Mouse (Mus musculus) left cerebral cortex, postnatal 4 days (tissue): ENCODE results near the gene Rpl36al. TPM values are rescaled to one million over a fixed set of nuclear protein-coding genes. Genes with fewer than 3 reads are reported as not detected.
"Not testable (repeated sequence)": the region's sequence is repeated elsewhere in the genome, so short reads cannot be mapped to it uniquely, and the experiment has no call there.

Experiments used
- DNase-seq: peaks from one replicate; pipeline ENCODE4 v3.0.0-alpha.2; 2022
- intact Hi-C: fragments of 180-260 bp; cut with DNase I; formaldehyde crosslinking; loops from one replicate; pipeline ENCODE4 v1.15.1; 2025
- total RNA-seq, 2 experiments: library from RNA; stranded (reverse); gene quantifications; 2 replicates each; pipeline ENCODE4 v1.2.3; 2021

Gene Rpl36al
- total RNA-seq, 2 experiments from 2014 or later, result 230 to 246 TPM

DNA sequence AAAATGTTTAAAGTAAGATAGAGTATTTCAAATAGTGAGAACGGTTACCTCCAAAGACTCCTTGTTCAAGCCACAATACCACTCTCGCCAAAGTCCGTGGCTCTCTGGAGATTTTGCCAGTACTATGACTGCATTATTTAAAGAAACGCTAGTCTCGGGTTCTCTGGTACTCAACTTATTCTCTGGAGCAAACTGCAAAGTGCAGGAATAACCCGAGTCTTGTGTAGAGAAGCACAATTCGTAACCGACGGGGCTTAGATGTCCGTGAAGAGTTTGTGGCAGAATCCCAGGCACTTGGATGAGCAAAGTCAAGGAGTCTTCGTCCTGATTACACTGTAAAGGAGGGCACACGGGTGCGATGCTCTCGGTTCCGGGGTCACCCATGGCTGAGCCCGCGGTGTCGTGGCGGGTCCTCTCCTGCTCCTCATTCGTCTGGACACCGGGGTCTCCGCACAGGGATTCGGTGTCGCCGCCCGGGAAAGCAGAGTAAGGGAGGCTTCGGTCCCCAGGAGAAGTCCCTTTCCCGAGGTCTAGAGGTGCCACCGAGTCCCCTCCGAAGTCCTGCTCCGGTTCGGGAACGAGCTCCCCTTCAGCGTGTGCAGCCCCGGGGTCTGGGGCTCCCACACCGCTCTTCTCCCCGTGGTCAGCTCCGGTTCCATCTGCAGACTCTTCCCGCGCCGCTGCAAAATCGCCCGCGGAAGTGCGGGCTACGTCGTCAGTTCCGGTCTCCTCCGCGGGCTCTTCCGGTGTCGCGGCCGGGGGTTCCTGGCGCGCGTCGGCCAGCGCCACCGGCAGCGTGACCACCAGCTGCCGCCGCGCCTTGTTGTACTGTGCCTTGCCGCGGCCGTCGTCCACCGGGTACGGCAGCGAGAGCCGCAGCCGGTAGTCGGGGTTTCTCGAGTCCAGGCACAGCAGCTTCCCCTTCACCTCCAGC is 12.8 kb upstream of the Rpl36al start, which contains the start of gene Gm49383:
TSS of gene Gm49383 (minus strand) at position 661 of the 934 bp plus-strand sequence.
- peak; percentile 72 for DNase-seq
- intact Hi-C loops, result loop anchor here (5.0 kb wide), 1 partner anchor 101 kb away; the partner anchor contains the start of gene Klhdc2

DNA sequence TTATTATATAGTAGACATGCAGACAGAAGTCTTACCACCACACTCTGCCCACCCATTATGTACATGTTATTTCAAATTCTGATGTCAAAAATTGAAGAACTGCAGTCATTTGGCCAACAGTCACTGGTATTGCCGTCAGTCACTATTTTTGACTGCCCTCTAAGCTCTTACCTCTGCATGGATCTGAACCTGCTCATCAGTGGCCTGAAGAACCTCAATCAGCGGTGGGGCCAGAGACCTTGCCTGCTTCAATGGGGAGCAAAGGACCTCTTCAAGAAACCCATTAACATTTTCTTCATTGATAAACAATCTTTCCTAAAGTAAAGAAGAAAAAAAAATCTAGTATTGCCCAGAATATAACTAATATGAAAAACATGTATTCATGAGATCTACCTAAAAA is 8.8 kb upstream of the Rpl36al start:
- intact Hi-C loops, result no loop called here
- DNase-seq, result no peak

DNA sequence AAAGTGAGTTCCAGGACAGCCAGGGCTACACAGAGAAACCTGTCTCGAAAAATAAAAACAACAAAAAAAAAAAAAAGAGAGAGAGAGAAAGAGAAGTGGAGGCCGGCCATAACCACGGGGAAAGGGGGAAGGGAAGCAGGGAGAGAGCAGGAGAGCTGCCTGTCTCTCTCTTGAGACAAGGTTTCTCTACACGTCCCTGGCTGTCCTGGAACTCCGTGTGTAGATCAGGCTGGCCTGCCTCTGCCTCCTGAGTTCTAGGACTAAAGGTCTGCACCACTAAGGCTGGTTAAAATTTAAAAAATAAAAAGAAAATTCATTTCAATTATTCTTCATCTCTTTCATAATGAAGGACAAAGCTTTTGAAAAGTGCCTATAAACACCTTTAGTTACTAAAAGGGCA is 7.5 kb upstream of the Rpl36al start:
- intact Hi-C loops, result no loop called here
- DNase-seq, result no peak

DNA sequence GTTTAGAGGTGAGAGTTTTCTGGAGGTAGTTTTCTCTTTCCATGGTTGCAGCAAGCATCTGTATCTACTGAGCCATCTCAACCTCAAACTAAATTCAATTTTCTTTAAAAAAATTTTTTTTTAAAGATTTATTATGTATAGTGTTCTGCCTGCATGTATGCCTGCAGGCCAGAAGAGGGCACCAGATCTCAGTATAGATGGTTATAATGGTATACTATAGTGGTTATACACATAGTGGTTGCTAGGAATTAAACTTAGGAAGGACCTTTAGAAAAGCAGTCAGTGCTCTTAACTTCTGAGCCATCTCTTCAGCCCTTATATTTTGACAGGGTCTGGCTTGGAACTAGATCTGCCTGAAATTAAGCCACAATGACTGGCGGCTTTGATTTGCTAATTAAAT is 6.6 kb upstream of the Rpl36al start:
- intact Hi-C loops, result no loop called here
- DNase-seq, result no peak

DNA sequence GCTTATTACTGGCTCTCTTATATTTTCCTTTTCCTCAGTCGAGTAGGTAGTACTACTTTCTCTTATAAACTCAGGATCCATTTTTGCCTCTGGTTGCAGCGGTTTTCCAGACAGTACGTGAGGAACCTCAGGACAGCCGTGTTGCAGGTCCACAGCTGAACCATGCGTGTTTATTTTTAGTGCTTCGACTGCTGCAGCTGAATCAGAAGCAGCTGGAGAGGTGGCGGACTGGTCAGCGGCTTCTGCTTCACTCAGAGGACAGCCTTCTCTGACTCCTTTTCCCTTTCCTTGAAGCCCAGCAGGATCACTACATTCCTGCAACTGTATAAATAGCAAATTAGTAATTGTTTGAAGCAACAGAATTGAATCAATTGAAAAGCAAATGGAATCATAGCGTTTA is 6.2 kb upstream of the Rpl36al start:
- intact Hi-C loops, result no loop called here
- no peak for DNase-seq

DNA sequence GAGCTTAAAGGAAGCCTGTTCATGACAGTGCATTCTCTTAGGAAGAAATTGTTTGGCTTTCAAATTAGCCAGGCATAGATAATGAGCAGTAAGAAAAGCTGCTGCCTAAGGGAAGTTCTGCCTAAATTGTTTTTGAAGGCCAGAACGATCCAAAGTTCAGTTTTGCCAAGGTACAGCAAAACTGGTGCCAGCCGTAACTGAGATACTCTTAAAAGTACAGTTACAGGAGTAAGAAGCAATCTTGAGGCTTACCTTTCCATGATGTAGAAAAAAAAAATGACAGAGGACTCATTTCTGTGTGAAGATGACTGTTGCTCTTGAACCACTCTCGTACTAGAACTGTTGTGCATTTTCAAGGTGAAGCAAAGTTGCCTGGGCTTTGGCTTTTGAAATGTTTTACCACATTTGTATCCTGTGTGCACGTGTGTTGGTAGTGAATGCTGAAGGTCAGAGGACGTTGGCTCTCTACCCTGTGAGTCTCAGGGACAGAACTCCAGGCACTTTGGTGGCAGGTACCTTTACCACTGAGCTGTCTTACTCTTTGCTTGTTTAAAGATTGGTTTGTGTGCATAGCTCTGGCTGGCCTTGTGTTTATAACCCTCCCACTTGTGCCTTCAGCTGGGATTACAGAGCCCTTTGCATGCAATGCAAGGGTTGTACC is 3.1 kb upstream of the Rpl36al start:
- DNase-seq, result no peak
- intact Hi-C loops, result no loop called here

DNA sequence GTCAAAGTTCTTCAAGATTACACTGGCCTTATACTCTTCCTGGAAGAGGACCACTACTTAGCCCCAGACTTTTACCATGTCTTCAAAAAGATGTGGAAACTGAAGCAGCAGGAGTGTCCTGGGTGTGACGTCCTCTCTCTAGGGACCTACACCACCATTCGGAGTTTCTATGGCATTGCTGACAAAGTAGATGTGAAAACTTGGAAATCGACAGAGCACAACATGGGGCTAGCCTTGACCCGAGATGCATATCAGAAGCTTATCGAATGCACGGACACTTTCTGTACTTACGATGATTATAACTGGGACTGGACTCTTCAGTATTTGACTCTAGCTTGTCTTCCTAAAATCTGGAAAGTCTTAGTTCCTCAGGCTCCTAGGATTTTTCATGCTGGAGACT is 1.5 kb upstream of the Rpl36al start:
- DNase-seq, result no peak
- intact Hi-C loops, result no loop called here

DNA sequence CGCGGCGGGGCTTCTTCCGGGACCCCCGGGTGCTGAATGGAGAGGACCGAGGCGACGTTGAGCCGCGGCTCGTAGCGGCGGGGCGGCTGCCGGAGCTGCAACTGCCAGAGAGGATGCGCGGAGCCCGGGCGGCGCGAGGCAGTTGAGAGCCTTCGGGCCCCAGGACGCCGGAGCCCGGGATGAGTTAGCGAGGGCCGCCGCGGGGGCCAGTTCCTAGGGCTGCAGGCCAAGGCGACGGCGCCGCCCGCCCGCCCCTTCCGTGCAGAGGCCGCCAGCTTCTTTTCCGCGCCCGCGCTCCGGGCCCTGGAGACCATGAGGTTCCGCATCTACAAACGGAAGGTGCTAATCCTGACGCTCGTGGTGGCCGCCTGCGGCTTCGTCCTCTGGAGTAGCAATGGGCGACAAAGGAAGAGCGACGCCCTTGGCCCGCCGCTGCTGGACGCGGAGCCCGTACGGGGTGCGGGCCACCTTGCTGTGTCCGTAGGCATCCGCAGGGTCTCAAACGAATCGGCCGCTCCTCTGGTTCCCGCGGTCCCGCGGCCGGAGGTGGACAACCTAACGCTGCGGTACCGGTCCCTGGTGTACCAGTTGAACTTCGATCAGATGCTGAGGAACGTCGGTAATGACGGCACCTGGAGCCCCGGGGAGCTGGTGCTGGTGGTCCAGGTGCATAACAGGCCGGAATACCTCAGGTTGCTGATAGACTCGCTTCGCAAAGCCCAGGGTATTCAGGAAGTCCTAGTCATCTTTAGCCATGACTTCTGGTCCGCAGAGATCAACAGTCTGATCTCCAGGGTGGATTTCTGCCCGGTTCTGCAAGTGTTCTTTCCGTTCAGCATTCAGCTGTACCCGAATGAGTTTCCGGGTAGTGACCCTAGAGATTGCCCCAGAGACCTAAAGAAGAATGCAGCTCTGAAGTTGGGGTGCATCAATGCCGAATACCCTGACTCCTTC is 736 bp upstream of the Rpl36al start:
- intact Hi-C loops, result no loop called here
- DNase-seq, result no peak

DNA sequence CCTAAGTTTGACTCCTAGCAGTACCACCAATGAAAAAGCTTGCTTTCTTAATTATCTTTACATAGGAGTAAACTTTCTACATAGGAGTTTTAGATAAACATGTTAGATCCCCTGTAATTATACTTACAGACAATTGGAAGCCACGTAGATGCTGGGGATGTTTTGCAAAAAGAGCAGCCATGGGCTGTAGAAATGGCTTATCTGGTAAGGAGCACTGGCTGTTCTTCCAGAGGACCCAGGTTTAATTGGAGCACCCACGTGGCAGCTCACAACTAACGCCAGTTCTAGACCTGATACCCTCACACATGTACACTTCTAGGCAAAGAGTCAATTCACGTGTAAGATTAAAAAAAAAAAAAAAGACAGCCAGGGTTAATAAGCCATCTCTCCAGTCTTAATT is 2.1 kb downstream of the Rpl36al start:
- no peak for DNase-seq

DNA sequence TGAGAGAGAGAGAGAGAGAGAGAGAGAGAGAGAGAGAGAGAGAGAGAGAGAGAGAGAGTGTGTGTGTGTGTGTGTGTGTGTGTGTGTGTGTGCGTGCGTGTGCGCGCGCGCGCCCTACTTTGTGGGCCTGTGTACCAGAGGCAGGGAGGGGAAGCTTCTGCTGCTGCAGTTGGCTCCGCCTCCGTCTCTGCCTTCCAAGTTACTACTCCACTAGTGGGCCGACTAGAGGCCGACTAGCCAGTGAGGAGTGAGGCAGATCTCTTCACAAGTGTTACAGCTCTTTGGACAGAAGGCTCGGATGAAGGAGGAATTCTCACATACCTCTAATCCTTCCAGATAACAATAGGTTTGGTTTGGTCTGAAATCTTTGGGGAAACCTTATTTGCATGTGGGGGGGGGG is 4.5 kb downstream of the Rpl36al start:
- intact Hi-C loops, result no loop called here
- DNase-seq, result no peak

More for the DNA sequence above, 2.1 kb downstream of the Rpl36al start:
- intact Hi-C loops, result no loop called here

DNA sequence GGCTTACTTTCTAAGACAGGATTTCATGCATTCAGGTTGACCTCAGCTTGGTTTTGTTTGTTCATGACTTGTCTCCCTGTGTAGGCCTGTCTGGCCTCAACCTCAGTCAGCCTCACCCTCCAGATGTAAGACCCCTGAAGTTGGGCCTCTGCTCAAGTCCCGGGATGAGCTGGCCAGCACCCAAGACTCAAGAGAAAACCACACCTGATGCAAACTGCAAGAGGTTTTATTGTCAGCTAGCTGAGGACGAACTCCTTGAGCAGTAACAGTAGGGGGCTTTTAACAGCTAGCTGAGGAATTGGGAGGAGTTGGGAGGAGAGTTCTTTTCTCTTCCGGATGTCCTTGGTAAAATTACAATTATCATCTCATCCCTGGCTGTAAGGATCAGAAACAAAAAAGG is 6.4 kb downstream of the Rpl36al start:
- DNase-seq, result no peak
- intact Hi-C loops, result no loop called here

DNA sequence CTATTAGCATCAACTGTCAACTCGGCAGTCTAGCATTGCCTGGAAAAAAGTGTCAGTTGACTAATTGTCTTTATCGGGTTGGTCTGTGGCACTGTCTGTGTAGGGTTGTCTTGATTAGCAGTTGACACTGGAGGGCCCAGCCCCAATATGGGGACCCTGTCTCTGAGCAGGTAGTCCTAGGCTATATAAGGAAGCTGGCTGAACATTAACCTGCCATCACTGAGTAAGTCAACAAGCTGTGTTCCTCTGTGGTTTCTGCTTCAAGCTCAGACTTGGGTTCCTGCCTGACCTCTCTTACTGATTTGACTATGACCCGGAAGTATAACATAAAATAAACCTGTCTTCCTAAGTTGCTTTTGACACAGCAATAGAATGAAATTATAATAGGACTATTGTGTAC is 7.9 kb downstream of the Rpl36al start:
- DNase-seq, result no peak
- intact Hi-C loops, result no loop called here

DNA sequence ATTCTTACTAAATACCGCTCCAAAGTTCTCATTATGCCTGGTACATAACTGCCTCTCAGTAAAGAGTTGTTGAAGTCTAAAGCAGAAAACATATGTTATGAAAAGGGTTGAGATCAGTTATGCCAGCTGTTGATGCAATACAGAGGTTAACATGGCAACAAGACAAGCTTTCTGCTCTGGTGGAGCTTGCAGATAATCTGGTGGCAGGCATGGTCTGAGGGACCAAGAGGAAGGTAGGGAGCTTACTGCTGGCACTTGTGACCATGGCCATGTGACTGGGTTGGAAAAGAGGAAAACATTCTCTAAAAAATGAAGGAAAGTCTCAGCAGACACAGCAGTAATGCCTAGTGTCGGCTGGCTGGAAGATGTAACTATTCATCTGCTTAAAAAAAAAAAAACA is 12.6 kb downstream of the Rpl36al start:
- no peak for DNase-seq
- intact Hi-C loops, result no loop called here

DNA sequence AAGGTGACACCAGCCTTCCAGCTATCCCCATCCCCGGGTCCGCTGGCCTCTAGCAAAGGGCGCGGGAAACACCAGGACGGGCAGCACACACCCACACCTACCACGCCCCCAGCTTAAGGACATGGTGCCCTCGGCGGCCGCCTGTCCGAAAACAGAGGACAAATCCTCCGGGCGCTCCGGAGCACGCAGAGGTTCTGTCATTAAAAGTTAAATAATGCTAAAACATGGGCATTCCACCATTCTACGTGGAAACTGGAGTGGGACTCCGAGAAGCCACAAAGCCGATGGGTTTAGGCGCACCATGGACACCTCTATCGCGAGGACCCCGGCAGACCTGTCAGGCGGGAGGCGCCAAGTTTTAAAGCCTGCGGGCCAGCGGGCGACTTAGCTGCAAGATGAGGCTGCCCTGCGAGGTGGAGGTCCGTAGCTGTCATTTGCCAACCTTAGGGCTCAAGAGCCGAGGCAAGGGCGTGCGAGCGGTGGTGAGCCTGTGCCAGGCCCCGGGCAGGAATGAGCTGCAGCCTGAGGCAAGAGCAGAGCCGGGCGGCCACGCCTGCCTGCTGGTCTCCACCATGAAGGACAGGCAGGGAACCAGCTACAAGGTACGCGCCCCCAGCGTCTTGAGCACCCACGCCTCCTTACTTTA is 15.3 kb downstream of the Rpl36al start, which contains the start of gene Lrr1:
TSS of gene Lrr1 (plus strand) at position 354 of the 646 bp plus-strand sequence.
- intact Hi-C loops, result no loop called here
- DNase-seq, result peak; percentile 88

DNA sequence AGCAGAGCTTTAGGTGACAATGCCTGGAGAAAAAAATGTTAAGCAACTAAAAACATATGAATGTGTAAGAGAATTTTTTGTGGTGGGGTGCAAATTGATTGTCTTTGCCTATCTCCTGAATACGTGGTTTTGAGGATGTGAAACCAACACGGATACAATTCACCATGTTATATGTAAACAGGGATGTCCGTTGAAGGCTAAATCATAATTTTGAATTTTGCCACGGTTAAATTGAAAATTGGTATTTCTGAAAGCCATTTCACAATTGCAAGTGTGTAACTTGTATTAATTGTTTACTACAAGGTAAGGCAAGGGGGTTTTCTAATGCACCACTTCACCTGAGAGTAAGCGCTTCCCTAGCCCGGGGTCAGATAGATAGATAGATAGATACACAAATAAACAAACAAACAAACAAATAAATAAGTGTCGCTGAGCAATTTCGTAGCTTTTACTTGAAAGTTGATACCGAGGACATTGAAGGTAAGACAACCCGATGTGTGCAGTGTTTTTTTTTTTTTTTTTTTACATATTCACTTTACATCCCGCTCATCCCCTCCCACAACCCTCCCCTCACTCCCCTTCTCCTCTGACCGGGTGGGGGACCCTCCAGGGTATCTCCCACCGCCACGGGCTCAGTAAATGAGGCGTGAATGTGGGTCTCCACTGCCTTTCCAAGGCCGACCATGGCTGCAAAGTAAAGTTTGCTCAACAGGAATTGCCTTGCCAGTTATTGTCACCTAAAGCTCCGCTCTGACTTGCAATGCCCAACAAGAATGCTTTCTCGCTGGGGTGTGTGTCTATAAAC is 16.0 kb downstream of the Rpl36al start:
- intact Hi-C loops, result no loop called here
- DNase-seq, result no peak

DNA sequence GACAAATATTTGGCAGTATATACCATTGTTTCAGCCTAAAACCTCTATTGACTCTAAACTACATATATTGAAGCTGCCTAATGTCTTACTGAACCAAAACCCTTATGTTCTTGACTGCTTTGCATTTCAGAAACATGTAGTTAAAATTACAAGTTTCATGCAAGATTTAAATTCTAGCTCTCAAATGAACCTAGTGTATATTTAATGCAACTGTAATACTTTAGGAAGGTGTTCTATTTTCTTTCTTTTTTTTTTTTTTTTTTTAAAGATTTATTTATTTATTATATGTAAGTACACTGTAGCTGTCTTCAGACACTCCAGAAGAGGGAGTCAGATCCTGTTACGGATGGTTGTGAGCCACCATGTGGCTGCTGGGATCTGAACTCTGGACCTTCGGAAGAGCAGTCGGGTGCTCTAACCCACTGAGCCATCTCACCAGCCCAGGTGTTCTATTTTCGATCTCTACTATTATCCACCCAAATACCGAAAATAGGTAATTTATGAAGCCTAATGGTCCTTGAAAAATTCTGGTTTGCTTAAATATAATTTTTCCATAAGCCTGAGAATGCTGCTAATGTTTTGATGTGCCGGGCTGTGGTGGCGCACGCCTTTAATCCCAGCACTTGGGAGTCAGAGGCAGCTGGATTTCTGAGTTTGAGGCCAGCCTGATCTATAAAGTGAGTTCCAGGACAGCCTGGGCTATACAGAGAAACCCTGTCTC is 16.9 kb downstream of the Rpl36al start:
- intact Hi-C loops, DNase-seq: not testable (repeated sequence)

DNA sequence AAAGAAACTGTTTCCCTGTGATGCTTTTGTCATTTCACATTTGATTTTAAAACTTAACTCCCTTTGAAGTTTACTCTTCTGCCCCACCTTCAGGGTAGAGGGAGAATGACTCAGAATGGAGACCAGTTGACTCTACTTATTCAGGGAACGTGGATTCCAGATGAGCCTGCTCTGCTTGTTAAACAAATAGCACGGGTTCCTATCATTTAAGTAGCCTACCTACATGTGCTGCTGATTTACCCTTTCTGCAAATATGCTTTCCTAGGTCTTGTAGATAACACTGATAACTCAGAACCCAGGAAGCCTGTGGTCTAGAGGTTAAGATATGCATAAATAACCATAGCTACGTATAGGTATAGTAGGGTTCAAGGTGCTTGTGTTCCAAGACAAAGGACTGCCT is 19.0 kb downstream of the Rpl36al start:
- intact Hi-C loops, result no loop called here
- DNase-seq, result no peak

DNA sequence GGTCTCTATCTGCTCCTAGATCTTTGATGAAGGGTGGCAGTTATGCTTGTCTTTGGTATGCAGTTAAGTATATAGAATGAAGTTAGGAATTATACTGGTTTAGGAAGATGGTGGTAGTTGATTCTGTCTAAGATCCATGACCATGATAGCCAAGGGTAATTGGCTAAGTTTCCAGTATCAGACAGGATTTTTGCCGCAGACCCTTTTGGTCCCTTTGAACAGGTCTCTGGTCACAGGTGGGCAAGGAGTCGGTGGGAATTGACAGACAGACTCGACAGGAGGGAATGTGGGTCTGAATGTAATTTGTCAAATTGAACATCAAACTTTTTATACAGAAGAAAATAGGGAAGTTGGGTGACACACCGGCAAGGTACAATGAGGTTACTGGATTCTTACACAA is 20.3 kb downstream of the Rpl36al start:
- intact Hi-C loops, DNase-seq: not testable (repeated sequence)

DNA sequence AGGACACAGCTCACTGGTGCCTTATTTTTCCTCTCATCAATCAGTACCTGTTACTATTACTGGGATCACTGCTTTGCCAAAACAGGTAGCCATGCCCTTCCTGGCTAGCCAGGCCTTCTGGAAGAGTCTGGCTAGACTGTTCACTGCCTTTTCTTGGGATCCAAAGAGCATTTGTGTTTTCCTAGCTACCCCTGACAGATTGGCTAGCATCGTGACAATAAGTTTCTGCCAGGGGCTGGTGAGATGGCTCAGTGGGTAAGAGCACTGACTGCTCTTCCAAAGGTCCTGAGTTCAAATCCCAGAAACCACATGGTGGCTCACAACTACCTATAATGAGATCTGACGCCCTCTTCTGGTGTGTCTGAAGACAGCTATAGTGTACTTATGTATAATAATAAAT is 23.2 kb downstream of the Rpl36al start:
- DNase-seq, intact Hi-C loops: not testable (repeated sequence)
